Mouse (Mus musculus) adrenal gland, postnatal 10 days (tissue): Measurements from ENCODE around the gene Erbb2. TPM values are rescaled to one million over a fixed set of nuclear protein-coding genes. Genes with fewer than 3 reads are reported as not detected.

Experiments used
- DNase-seq: peaks from one replicate; pipeline ENCODE4 v3.0.0; 2021; ENCODE audit warnings: mixed read lengths
- total RNA-seq, 2 experiments: library from RNA; stranded (reverse); gene quantifications; 2 replicates each; pipeline ENCODE4 v1.2.3; 2021

Erbb2 gene
- total RNA-seq, 2 experiments from 2014 or later: 6.0 to 7.6 TPM

- no peak for DNase-seq
Observed at GRCm38 (mm10) chr11:98485749-98486148, 73.5 kb downstream of the Erbb2 start.

Other genes with a start within 250 kb of the Erbb2 start
- 10 to 100 TPM; 45.3 to 59.4 TPM for gene Med1, start 219.2 kb upstream of the Erbb2 start, total RNA-seq
- gene Cdk12, start 209.4 kb upstream of the Erbb2 start, total RNA-seq: 10 to 100 TPM; 38.5 to 41.9 TPM
- not detected for gene Neurod2, start 82.8 kb upstream of the Erbb2 start, total RNA-seq
- gene Ppp1r1b, start 64.1 kb upstream of the Erbb2 start, total RNA-seq: 1 to 10 TPM in 1 of 2 experiments, under 1 TPM in 1; 1.00 to 1.7 TPM
- gene Stard3, start 54.1 kb upstream of the Erbb2 start, total RNA-seq: 10 to 100 TPM; 25.3 to 25.6 TPM
- gene Tcap, start 28.7 kb upstream of the Erbb2 start, total RNA-seq: 100 to 1,000 TPM in 1 of 2 experiments, 10 to 100 TPM in 1; 18.1 to 119 TPM
- 100 to 1,000 TPM; 442 to 819 TPM for gene Pnmt, start 26.0 kb upstream of the Erbb2 start, total RNA-seq
- 1 to 10 TPM; 4.9 to 6.8 TPM for gene Pgap3, start 12.0 kb upstream of the Erbb2 start, total RNA-seq
- 10 to 100 TPM; 58.0 to 62.5 TPM for gene Mien1, start 26.5 kb downstream of the Erbb2 start, total RNA-seq
- 10 to 100 TPM in 1 of 2 experiments, 1 to 10 TPM in 1; 6.9 to 11.1 TPM for gene Grb7, start 33.9 kb downstream of the Erbb2 start, total RNA-seq
- 1 to 10 TPM; 3.2 to 4.5 TPM for gene Ikzf3, start 133.6 kb downstream of the Erbb2 start, total RNA-seq
- gene Zpbp2, start 138.6 kb downstream of the Erbb2 start, total RNA-seq: under 1 TPM in 1 of 2 experiments, not detected in 1; 0.48 TPM
- gene Ormdl3, start 174.9 kb downstream of the Erbb2 start, total RNA-seq: 100 to 1,000 TPM; 135 to 143 TPM
- not detected for gene Lrrc3c, start 185.8 kb downstream of the Erbb2 start, total RNA-seq
- 10 to 100 TPM; 15.7 to 19.1 TPM for gene Gm12355, start 213.2 kb downstream of the Erbb2 start, total RNA-seq
- gene Gsdma3, start 213.9 kb downstream of the Erbb2 start, total RNA-seq: 10 to 100 TPM; 12.7 to 15.4 TPM
- under 1 TPM; 0.36 to 0.51 TPM for gene Gsdma2, start 234.3 kb downstream of the Erbb2 start, total RNA-seq